Mouse (Mus musculus): ENCODE measurements around the gene Psmd9. TPM values are rescaled to one million over a fixed set of nuclear protein-coding genes. Genes with fewer than 3 reads are reported as not detected.
"Not testable (repeated sequence)": the region's sequence is repeated elsewhere in the genome, so short reads cannot be mapped to it uniquely, and the experiment has no call there.

Gene Psmd9
- polyA plus RNA-seq, 1 experiment from 2014 or later = 68.3 TPM

- DNase-seq (ENCODE audit: low spot score) (no peak), ATAC-seq (ENCODE audit: insufficient read depth, low FRiP score, low TSS enrichment) (no peak)
- no peaks in the 10 kb centered on the region for H3K4me1 ChIP-seq (ENCODE audit: control insufficient read depth, insufficient read depth, low read length)
- no peak overlapping the region for H3K9ac ChIP-seq (ENCODE audit: low read length)
- no peak overlapping the region for H3K4me2 ChIP-seq (ENCODE audit: low read depth)
- H3K9me3 ChIP-seq (ENCODE audit: control insufficient read depth, low read length) = no peaks in the 10 kb centered on the region
- H3K27me3 ChIP-seq (ENCODE audit: control insufficient read depth, insufficient read depth, low read length) = no peaks in the 10 kb centered on the region
- 52% methylated on average over 9 of the region's 9 CpGs for WGBS
- no peaks in the 10 kb centered on the region for H3K36me3 ChIP-seq (ENCODE audit: control insufficient read depth, insufficient read depth, low read length)
- no peak overlapping the region for H3K4me3 ChIP-seq (ENCODE audit: low read depth, low read length)
- H3K27ac ChIP-seq (ENCODE audit: low read depth, low read length) = no peak overlapping the region
These were observed 23.5 kb downstream of the Psmd9 start for GRCm38 (mm10) chr5:123192606-123193150.

DNA sequence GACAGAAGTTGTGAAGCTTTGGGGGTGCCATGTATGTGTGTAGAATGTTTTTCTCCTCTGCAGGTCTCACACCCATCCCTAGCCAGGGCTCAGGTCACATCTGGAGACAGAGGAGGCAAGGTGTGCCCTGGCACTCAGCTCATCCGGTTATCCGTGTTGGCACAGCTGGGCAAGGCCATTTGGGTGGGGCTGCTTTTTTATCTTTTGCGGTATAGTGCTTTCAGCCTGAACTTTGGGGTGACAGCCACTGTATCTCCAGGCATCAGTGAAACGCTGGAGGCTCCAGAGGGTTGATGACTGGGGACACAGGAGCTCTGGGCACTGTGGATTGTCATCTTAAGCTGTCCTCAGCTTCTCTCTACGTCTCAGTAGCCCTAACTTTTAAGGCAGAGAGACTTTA is 24.2 kb downstream of the Psmd9 start:
- no peak overlapping the region for H3K4me2 ChIP-seq (ENCODE audit: low read depth)
- H3K9me3 ChIP-seq (ENCODE audit: control insufficient read depth, low read length) = no peaks in the 10 kb centered on the region
- DNase-seq (ENCODE audit: low spot score) (no peak), ATAC-seq (ENCODE audit: insufficient read depth, low FRiP score, low TSS enrichment) (no peak)
- no peaks in the 10 kb centered on the region for H3K36me3 ChIP-seq (ENCODE audit: control insufficient read depth, insufficient read depth, low read length)
- no peak overlapping the region for H3K4me3 ChIP-seq (ENCODE audit: low read depth, low read length)
- H3K27ac ChIP-seq (ENCODE audit: low read depth, low read length) = no peak overlapping the region
- no peaks in the 10 kb centered on the region for H3K27me3 ChIP-seq (ENCODE audit: control insufficient read depth, insufficient read depth, low read length)
- no peak overlapping the region for H3K9ac ChIP-seq (ENCODE audit: low read length)
- 83% methylated on average over 5 of the region's 5 CpGs for WGBS
- H3K4me1 ChIP-seq (ENCODE audit: control insufficient read depth, insufficient read depth, low read length) = no peaks in the 10 kb centered on the region

DNA sequence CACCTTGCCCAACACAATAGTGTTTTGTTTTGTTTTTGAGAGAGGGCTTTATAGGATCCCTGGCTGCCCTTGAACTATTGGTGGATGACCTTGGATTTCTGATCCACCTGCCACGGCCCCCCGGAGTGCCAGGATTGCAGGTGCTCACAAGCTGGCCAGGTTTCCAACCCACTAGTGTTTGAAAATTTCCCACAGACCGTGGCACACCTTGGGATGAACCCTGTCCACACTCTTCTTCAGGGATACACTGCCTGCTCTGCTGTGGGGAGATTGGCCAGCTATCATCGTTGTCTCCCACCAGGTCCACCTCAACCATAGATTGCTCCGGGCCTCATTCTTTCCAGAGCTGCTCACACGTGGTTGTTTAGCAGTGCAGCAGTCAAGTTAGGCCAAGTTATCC is 25.6 kb downstream of the Psmd9 start:
- H3K9ac ChIP-seq (ENCODE audit: low read length) = no peak overlapping the region

GRCm38 (mm10) chr5:123195500-123196000 is 26.3 kb downstream of the Psmd9 start:
- H3K4me1 ChIP-seq (ENCODE audit: control insufficient read depth, insufficient read depth, low read length) = no peaks in the 10 kb centered on the region
- DNase-seq (ENCODE audit: low spot score) (no peak), ATAC-seq (ENCODE audit: insufficient read depth, low FRiP score, low TSS enrichment) (no peak)
- no peaks in the 10 kb centered on the region for H3K9me3 ChIP-seq (ENCODE audit: control insufficient read depth, low read length)
- 88% methylated on average over 16 of the region's 16 CpGs for WGBS
- no peak overlapping the region for H3K4me3 ChIP-seq (ENCODE audit: low read depth, low read length)
- H3K27me3 ChIP-seq (ENCODE audit: control insufficient read depth, insufficient read depth, low read length) = no peaks in the 10 kb centered on the region
- H3K27ac ChIP-seq (ENCODE audit: low read depth, low read length) = no peak overlapping the region
- H3K9ac ChIP-seq (ENCODE audit: low read length) = no peak overlapping the region
- H3K36me3 ChIP-seq (ENCODE audit: control insufficient read depth, insufficient read depth, low read length) = no peaks in the 10 kb centered on the region
- H3K4me2 ChIP-seq (ENCODE audit: low read depth) = no peak overlapping the region

More for the DNA sequence above, 25.6 kb downstream of the Psmd9 start:
- Histone ChIP-seq H3K4me3 (ENCODE audit: low read depth, low read length) (no peak overlapping the region), H3K9me3 (ENCODE audit: control insufficient read depth, low read length) (no peaks in the 10 kb centered on the region), H3K4me2 (ENCODE audit: low read depth) (no peak overlapping the region), H3K4me1 (ENCODE audit: control insufficient read depth, insufficient read depth, low read length) (no peaks in the 10 kb centered on the region), H3K27ac (ENCODE audit: low read depth, low read length) (no peak overlapping the region), H3K27me3 (ENCODE audit: control insufficient read depth, insufficient read depth, low read length) (no peaks in the 10 kb centered on the region), H3K36me3 (ENCODE audit: control insufficient read depth, insufficient read depth, low read length) (no peaks in the 10 kb centered on the region)
- ATAC-seq (ENCODE audit: insufficient read depth, low FRiP score, low TSS enrichment) (no peak), DNase-seq (ENCODE audit: low spot score) (no peak)
- 90% methylated on average over 6 of the region's 6 CpGs for WGBS

- no peaks in the 10 kb centered on the region for H3K36me3 ChIP-seq (ENCODE audit: control insufficient read depth, insufficient read depth, low read length)
- DNase-seq (ENCODE audit: low spot score) = no peak
- no peak overlapping the region for H3K4me2 ChIP-seq (ENCODE audit: low read depth)
- 77% methylated on average over 4 of the region's 4 CpGs for WGBS
- H3K27ac ChIP-seq (ENCODE audit: low read depth, low read length) = no peak overlapping the region
- H3K4me3 ChIP-seq (ENCODE audit: low read depth, low read length) = no peak overlapping the region
- ATAC-seq (ENCODE audit: insufficient read depth, low FRiP score, low TSS enrichment) = no peak
- no peak overlapping the region for H3K9ac ChIP-seq (ENCODE audit: low read length)
- H3K4me1 ChIP-seq (ENCODE audit: control insufficient read depth, insufficient read depth, low read length) = no peaks in the 10 kb centered on the region
- no peaks in the 10 kb centered on the region for H3K27me3 ChIP-seq (ENCODE audit: control insufficient read depth, insufficient read depth, low read length)
- no peaks in the 10 kb centered on the region for H3K9me3 ChIP-seq (ENCODE audit: control insufficient read depth, low read length)
These were observed 27.5 kb downstream of the Psmd9 start for GRCm38 (mm10) chr5:123196746-123197145.

- Histone ChIP-seq H3K36me3 (ENCODE audit: control insufficient read depth, insufficient read depth, low read length) (no peaks in the 10 kb centered on the region), H3K27me3 (ENCODE audit: control insufficient read depth, insufficient read depth, low read length) (no peaks in the 10 kb centered on the region), H3K9me3 (ENCODE audit: control insufficient read depth, low read length) (no peaks in the 10 kb centered on the region), H3K4me3 (ENCODE audit: low read depth, low read length) (no peak overlapping the region), H3K27ac (ENCODE audit: low read depth, low read length) (no peak overlapping the region), H3K4me1 (ENCODE audit: control insufficient read depth, insufficient read depth, low read length) (no peaks in the 10 kb centered on the region), H3K9ac (ENCODE audit: low read length) (no peak overlapping the region), H3K4me2 (ENCODE audit: low read depth) (no peak overlapping the region)
- ATAC-seq (ENCODE audit: insufficient read depth, low FRiP score, low TSS enrichment) (no peak), DNase-seq (ENCODE audit: low spot score) (no peak)
- 93% methylated on average over 4 of the region's 4 CpGs for WGBS
These were observed 29.3 kb downstream of the Psmd9 start for GRCm38 (mm10) chr5:123198523-123198922.

DNA sequence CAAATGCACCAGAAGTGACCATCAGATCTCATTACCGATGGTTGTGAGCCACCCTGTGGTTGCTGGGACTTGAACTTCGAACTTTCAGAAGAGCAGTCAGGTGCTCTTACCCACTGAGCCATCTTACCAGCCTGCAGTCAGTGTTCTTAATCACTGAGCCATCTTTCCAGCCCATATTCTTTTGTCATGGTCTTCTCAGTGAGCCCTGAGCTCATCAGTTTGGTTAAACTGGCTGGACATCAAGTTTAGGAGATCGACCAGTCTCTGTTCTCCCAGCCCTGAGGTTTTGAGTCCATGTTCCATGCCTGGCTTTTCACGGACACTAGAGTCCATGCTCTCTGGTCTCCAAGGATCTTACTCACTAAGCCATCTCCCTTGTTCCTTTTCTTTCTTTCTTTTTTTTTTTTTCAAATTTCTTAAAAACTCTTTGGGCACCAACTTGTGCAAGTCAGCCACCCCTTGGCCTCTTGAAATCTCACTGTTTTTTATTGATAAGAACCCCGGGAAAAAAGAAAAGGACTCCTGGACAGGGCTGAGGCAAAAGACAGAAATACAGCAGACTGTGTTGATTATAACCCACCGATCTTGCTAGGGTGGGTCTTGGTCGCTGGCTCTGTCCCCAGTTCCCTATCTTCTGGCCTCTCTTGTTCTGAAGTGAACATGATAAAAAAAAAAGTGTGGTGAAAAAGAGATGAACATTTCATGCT is 31.8 kb downstream of the Psmd9 start:
- not testable (repeated sequence) for H3K36me3 ChIP-seq (ENCODE audit: control insufficient read depth, insufficient read depth, low read length); H3K9me3 ChIP-seq (ENCODE audit: control insufficient read depth, low read length); H3K4me2 ChIP-seq (ENCODE audit: low read depth); DNase-seq (ENCODE audit: low spot score); H3K4me1 ChIP-seq (ENCODE audit: control insufficient read depth, insufficient read depth, low read length); H3K27me3 ChIP-seq (ENCODE audit: control insufficient read depth, insufficient read depth, low read length); ATAC-seq (ENCODE audit: insufficient read depth, low FRiP score, low TSS enrichment); H3K27ac ChIP-seq (ENCODE audit: low read depth, low read length); H3K9ac ChIP-seq (ENCODE audit: low read length); H3K4me3 ChIP-seq (ENCODE audit: low read depth, low read length)
- WGBS = 94% methylated on average over 5 of the region's 7 CpGs

DNA sequence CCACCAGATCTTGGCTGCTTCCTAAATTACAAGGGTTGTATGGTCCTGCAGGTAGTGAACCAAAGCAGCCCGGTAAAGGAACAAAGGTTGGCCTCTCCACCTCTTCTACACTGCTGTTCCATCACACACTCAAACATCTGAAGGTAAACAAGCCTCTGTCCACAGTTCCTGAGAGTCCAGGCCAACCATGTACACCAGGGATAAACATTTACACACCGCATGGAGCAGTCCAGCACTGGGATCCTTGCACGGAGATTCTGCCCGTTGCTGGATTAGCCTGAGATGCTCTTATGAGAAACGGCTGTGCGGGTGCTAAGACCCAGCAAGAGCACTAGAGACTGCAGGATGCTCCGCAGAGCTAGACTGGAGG is 32.3 kb downstream of the Psmd9 start:
- Histone ChIP-seq H3K9ac (ENCODE audit: low read length) (no peak overlapping the region), H3K4me1 (ENCODE audit: control insufficient read depth, insufficient read depth, low read length) (no peaks in the 10 kb centered on the region), H3K27ac (ENCODE audit: low read depth, low read length) (no peak overlapping the region), H3K9me3 (ENCODE audit: control insufficient read depth, low read length) (no peaks in the 10 kb centered on the region), H3K27me3 (ENCODE audit: control insufficient read depth, insufficient read depth, low read length) (no peaks in the 10 kb centered on the region), H3K4me2 (ENCODE audit: low read depth) (no peak overlapping the region), H3K36me3 (ENCODE audit: control insufficient read depth, insufficient read depth, low read length) (no peaks in the 10 kb centered on the region), H3K4me3 (ENCODE audit: low read depth, low read length) (no peak overlapping the region)
- DNase-seq (ENCODE audit: low spot score) = no peak
- ATAC-seq (ENCODE audit: insufficient read depth, low FRiP score, low TSS enrichment) = no peak
- WGBS = 86% methylated on average over 7 of the region's 7 CpGs

GRCm38 (mm10) chr5:123201987-123202386 is 32.8 kb downstream of the Psmd9 start:
- H3K36me3 ChIP-seq (ENCODE audit: control insufficient read depth, insufficient read depth, low read length) = no peaks in the 10 kb centered on the region
- 87% methylated on average over 5 of the region's 5 CpGs for WGBS
- H3K27ac ChIP-seq (ENCODE audit: low read depth, low read length) = no peak overlapping the region
- H3K4me2 ChIP-seq (ENCODE audit: low read depth) = no peak overlapping the region
- DNase-seq (ENCODE audit: low spot score) (no peak), ATAC-seq (ENCODE audit: insufficient read depth, low FRiP score, low TSS enrichment) (no peak)
- H3K27me3 ChIP-seq (ENCODE audit: control insufficient read depth, insufficient read depth, low read length) = no peaks in the 10 kb centered on the region
- H3K9me3 ChIP-seq (ENCODE audit: control insufficient read depth, low read length) = no peaks in the 10 kb centered on the region
- no peak overlapping the region for H3K9ac ChIP-seq (ENCODE audit: low read length)
- H3K4me3 ChIP-seq (ENCODE audit: low read depth, low read length) = no peak overlapping the region
- no peaks in the 10 kb centered on the region for H3K4me1 ChIP-seq (ENCODE audit: control insufficient read depth, insufficient read depth, low read length)
